Mouse (Mus musculus): ENCODE data around the gene Gng7. TPM values are rescaled to one million over a fixed set of nuclear protein-coding genes. Genes with fewer than 3 reads are reported as not detected.

The Gng7 gene
- polyA plus RNA-seq, 1 experiment from 2014 or later, result 21.4 TPM

DNA sequence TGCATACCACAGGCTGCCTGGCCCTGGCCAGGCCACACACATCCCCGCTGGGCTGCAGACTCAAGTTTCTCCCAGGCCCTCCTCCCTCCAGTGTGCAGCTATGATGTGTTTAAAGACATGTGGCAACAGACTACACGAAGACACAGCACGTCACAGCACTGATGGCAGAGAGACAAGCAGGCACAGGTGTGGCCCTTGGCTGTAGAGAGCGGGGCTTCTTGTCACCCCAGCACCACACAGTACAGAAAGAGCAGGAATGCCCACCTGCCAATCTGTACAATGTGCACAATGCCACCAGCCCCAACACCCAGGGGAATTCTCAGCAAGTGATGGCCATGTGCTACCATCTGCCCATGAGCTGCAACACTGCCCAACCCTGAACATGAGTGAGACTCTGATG, 103.4 kb downstream of the Gng7 start:
- WGBS, result 83% methylated on average over 4 of the region's 4 CpGs
- Histone ChIP-seq H3K9ac (no peak overlapping the region), H3K9me3 (no peaks in the 10 kb centered on the region), H3K4me2 (no peak overlapping the region), H3K27ac (replicated peaks) (no peak overlapping the region), H3K4me1 (replicated peaks) (peaks cover 12% of the 10 kb centered on the region), H3K4me3 (no peak overlapping the region), H3K36me3 (peaks cover 37% of the 10 kb centered on the region), H3K27me3 (no peaks in the 10 kb centered on the region)
- no peak for ATAC-seq (ENCODE audit: low FRiP score, low read depth)

DNA sequence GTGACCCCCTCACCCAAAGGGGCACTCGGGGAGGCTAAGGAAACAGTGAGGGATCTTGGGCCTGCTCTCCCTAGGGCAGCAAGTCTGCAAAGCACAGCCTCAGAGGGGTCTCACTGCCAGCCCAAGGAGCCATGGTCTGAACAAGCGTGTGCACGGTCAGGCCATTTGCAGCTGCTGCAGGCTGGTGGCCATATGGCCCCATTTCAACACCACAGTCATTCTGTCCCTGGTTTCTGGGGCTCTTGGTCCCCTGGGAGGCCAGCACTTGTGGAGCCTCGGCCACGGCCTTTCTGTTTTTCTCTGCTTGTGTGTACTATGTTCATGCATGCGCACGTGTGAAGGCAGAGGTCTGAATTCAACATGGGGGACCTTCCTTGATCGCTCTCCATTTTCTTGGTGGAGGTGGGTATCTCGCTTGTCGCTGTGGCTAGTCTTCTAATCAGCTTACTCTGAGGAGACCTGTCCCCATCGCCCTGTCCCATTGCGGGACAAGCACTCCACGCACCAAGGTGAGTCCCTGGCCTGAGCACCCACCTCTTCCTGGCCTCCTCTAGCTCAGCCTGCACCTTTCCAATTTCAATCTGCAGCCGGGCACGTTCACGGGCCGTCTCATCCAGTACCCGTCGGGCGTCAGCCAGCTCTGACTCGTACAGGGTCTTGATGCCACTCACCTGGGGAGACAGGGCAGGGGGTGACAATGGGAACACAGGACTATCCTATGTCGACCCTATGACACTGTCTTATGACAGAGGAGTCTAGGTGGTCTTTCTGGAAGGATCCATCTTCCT, 105.2 kb downstream of the Gng7 start:
- Histone ChIP-seq H3K4me2 (no peak overlapping the region), H3K9ac (no peak overlapping the region), H3K27ac (replicated peaks) (no peak overlapping the region), H3K4me3 (no peak overlapping the region), H3K36me3 (peaks cover 54% of the 10 kb centered on the region), H3K4me1 (replicated peaks) (peaks cover 4% of the 10 kb centered on the region; the same call in 1 of the 2 replicates), H3K27me3 (no peaks in the 10 kb centered on the region), H3K9me3 (no peaks in the 10 kb centered on the region)
- WGBS, result 92% methylated on average over 22 of the region's 22 CpGs
- ATAC-seq (ENCODE audit: low FRiP score, low read depth), result no peak

DNA sequence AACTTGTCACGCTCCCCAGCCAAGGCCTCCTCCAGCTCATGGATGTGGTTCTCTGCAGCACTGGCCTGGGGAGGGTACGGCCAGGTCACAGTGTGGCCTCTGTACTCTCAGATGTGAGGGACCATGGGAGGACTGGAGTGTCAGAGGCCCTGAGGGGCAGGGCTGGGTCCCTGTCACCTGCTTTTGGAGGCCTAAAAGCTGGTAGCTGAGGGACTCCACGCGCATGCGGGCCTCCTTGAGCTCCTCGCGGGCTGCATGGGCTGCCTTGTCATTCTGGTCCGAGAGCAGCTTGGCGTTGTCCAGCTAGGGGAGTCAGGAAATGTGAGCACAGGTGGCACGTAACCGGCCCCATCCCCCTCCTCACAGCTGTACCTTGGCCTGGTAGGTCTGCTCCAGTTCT, 110.0 kb downstream of the Gng7 start:
- Histone ChIP-seq H3K27me3 (no peaks in the 10 kb centered on the region), H3K36me3 (peaks cover 63% of the 10 kb centered on the region), H3K27ac (replicated peaks) (no peak overlapping the region), H3K4me2 (no peak overlapping the region), H3K4me1 (replicated peaks) (peaks cover 3% of the 10 kb centered on the region), H3K4me3 (no peak overlapping the region), H3K9me3 (no peaks in the 10 kb centered on the region), H3K9ac (no peak overlapping the region)
- no peak for ATAC-seq (ENCODE audit: low FRiP score, low read depth)
- WGBS, result 94% methylated on average over 11 of the region's 11 CpGs

DNA sequence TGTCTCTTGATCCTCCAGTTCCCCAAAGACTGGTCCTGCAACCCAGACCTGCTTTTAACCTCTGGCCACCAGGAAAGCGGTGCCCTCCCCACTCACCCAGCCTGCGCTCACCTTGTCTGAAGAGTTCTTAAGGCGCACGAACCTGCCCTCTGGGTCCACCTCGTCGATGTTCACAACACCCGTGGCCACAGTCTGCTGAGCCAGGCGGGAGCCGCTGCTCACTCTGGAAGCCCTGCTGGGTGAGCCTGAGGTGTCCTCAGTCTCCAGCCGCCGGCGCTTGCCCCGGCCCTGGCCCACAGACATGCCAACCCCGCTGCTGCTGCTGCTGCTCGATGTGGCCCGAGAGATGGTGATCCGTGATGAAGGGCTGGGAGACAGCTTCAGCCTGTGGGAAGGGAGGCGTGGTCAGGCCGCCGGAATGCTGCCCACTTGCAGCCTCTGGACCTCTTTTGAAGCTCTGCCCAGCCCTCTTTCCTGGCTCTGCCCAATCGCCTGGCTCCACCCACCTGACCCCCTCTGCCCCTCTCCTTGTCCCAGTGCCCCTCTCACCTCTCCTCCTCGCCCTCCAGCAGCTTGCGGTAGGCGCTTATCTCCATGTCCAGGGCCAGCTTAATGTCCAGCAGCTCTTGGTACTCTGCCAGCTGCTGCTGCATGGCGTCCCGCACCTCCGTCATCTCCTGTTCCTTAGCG, 110.6 kb downstream of the Gng7 start:
- no peak overlapping the region for H3K9ac ChIP-seq
- no peak for ATAC-seq (ENCODE audit: low FRiP score, low read depth)
- 87% methylated on average over 28 of the region's 28 CpGs for WGBS
- no peaks in the 10 kb centered on the region for H3K9me3 ChIP-seq
- H3K27me3 ChIP-seq, result no peaks in the 10 kb centered on the region
- H3K4me1 ChIP-seq (replicated peaks), result peaks cover 8% of the 10 kb centered on the region
- H3K4me2 ChIP-seq, result no peak overlapping the region
- no peak overlapping the region for H3K4me3 ChIP-seq
- H3K36me3 ChIP-seq, result peaks cover 58% of the 10 kb centered on the region
- H3K27ac ChIP-seq (replicated peaks), result no peak overlapping the region

DNA sequence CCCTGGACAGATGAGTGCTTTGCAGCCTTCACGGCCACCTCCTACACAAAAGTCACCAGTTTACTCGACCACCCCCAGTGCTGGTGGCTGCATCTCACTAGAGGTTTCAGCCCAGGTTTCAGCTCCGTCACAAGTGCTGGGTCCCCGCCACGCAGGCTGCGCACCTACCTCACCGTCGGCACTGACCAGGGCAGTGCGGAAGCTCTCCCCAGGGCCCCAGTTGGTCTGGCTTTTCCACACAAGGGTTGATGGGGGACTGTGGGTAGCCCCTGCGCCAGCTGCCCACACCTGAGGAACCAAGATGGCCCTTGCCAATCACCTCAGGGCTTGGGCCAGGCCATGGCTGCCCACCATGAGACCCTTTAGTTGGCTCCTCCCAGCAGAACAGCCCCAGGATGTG, 111.5 kb downstream of the Gng7 start:
- no peaks in the 10 kb centered on the region for H3K27me3 ChIP-seq
- 95% methylated on average over 10 of the region's 10 CpGs for WGBS
- H3K4me2 ChIP-seq, result no peak overlapping the region
- no peak overlapping the region for H3K27ac ChIP-seq (replicated peaks)
- H3K4me3 ChIP-seq, result no peak overlapping the region
- H3K36me3 ChIP-seq, result peaks cover 52% of the 10 kb centered on the region
- H3K4me1 ChIP-seq (replicated peaks), result peaks cover 14% of the 10 kb centered on the region
- ATAC-seq (ENCODE audit: low FRiP score, low read depth), result no peak
- no peak overlapping the region for H3K9ac ChIP-seq
- H3K9me3 ChIP-seq, result no peaks in the 10 kb centered on the region

DNA sequence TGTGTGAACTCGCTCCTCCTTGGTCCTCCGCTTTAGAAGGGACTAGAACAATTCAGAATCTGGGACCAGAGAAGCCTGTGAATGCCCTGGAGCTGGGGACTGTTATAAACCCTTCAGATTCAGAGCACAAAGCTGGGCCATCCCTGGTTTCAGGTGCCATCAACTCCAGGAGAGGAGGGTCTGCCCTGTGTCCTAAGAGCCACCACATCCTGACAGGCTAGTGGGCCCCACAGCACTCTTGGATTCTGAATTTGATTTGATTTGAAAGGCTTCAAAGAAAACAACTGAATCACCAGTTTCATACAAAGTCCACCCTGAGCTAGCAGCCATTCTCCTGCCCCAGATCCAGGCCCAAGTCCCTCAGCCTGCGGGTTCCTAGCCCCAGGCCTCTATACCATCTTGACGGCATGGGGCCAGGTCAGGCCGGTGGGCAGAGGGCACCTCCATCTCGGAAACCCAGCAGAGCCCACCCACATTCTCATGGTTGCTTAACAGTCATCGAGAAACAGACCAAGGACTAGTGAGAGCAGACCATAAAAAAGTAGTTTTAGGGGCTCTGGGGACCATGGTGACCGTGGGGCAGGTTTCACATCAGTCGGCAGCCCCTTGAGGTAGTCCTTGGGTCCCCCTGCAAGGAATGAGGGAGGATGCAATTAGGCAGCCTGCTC, 112.3 kb downstream of the Gng7 start:
- H3K9ac ChIP-seq, result no peak overlapping the region
- peaks cover 47% of the 10 kb centered on the region for H3K36me3 ChIP-seq
- WGBS, result 95% methylated on average over 9 of the region's 9 CpGs

DNA sequence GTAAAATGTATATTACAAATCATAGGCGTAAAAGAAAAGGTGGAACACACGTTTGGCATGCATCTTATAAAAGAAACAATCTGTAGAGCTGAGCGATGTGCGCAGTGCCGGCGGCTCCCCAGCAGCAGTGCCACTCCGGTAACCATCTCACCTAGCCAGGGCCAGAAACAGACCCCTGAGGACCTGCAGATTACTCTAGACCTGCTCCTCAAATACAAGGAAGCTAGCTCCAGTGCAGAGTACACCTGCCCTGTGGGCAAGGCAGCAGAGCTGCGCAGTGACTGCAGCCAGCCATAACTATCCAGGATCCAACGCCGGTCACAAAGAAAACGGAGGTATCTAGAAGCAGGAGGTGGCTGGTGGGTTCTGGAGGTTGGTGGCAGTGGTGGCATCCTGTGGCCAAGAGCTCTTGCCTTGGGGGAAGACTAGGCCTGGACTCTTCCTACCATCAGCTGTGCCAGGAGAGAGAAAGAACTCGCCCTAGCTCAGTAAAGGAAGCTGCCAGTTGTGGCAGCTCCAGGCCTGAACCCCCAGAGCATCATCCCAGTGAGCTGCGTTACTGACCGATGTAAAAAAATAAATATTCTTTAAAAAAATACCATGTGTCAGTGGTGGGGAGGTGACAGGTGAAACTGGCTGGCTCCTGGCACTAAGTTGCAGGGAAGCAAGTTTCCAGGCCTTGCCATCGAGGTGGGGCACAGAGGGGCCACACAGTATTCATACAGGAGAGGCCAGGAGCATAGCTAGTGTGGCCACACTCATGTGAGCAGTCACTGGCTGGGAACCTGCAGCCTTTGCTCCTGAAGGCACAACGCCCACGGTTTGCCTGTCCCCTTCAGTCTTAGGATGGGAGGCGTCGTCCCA, 113.1 kb downstream of the Gng7 start:
- H3K4me3 ChIP-seq, result peak overlapping the region; percentile 83
- peaks cover 44% of the 10 kb centered on the region for H3K36me3 ChIP-seq
- no peaks in the 10 kb centered on the region for H3K9me3 ChIP-seq
- H3K4me2 ChIP-seq, result peak overlapping the region; percentile 89
- H3K9ac ChIP-seq, result no peak overlapping the region
- no peak for ATAC-seq (ENCODE audit: low FRiP score, low read depth)
- H3K4me1 ChIP-seq (replicated peaks), result peaks cover 19% of the 10 kb centered on the region
- no peaks in the 10 kb centered on the region for H3K27me3 ChIP-seq
- 89% methylated on average over 19 of the region's 19 CpGs for WGBS
- peak overlapping the region; percentile 71 for H3K27ac ChIP-seq (replicated peaks)

More for the DNA sequence above, 112.3 kb downstream of the Gng7 start:
- Histone ChIP-seq H3K27me3 (no peaks in the 10 kb centered on the region), H3K4me1 (replicated peaks) (peaks cover 19% of the 10 kb centered on the region), H3K4me3 (no peak overlapping the region), H3K9me3 (no peaks in the 10 kb centered on the region), H3K27ac (replicated peaks) (no peak overlapping the region), H3K4me2 (no peak overlapping the region)
- ATAC-seq (ENCODE audit: low FRiP score, low read depth), result no peak

DNA sequence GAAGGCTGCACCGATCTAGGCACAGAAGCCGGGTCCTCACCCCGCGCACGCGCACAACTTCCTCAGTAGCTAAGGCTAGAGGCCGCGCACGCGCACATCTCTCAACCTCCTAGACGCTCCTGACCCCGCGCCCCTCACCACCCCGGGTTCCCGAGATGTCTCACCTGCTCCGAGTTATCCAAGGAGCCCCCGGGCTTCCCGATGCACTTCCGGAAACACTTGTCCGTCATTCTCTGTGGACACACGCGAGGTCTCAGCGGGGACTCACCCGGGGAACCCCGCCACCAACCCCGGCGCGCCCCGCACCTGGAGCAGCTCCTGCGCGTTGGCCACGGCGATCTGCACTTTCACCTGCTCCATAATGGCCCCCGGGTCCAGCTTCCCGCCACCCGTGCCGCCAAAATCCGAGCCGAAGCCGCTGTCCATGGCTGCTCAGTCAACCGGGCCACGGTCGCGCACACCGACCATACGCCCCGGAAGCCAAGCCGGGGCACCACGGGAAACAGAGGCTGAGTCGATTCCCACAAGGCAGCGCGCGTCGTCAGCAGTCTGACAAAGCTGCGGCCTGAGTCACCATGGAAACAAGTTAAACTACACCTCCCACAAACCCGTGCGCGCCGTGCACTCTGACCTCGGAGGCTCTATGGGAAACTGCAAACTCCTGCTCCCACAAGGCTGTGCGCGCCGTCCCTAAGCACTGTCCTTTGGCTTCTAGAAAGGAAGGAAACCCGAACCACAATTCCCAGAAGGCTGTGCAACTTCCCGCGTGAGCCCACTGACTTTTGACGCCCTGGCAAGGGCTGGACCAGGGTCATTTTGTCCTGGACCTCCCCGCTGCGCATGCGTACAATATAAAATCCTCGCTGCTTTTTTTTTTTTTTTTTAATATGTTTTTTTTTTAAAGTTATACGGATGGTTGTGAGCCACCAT, 114.2 kb downstream of the Gng7 start, which contains the start of gene Timm13:
Gene Timm13 (minus strand): TSS at position 652 of the 930 bp plus-strand sequence.
- H3K4me1 ChIP-seq (replicated peaks), result peaks cover 19% of the 10 kb centered on the region
- WGBS, result under 1% methylated on average over 72 of the region's 72 CpGs
- peak within 1 kb of the TSS; percentile 86 for H3K9ac ChIP-seq
- ATAC-seq (ENCODE audit: low FRiP score, low read depth), result peak; percentile 95
- H3K9me3 ChIP-seq, result no peaks in the 10 kb centered on the region
- H3K36me3 ChIP-seq, result peaks cover 34% of the 10 kb centered on the region
- H3K4me3 ChIP-seq, result peak within 1 kb of the TSS; percentile 83
- peak within 1 kb of the TSS; percentile 92 for H3K27ac ChIP-seq (replicated peaks)
- peak within 1 kb of the TSS; percentile 89 for H3K4me2 ChIP-seq
- no peaks in the 10 kb centered on the region for H3K27me3 ChIP-seq

DNA sequence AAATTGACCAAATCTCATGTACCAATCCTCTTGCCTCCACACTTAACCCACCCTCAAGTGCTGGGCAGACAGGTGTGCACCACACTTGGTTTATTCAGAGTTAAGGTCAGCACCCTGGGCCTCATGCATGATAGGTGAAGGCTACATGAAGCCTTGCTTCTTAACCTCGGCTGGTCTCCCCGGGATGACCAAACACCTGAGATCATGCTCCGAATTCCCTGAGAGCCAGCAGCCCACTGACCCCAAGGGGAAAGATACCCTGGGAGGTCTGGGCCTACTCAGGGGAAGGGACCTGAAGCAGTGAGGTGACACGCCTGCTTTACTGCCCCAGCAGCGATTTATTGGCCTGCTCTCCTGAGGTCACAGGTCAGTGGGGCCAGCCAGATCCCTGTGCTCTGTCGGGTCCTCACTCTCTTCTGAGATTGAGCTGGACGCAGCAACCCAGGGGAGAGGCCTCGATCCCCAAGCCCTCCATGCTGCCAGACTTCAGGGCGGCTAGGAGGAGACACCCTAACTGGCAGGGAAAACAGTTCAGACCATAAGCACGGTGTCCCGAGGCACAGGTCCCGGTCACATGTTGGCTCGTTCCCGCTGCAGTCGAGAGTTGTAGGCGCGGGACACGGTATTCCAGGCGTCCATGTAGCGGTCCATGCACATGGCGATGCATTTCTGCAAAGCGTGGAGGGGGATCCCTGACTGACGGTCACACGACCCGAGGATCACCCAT, 115.0 kb downstream of the Gng7 start:
- Histone ChIP-seq H3K36me3 (peaks cover 27% of the 10 kb centered on the region), H3K27ac (replicated peaks) (peak overlapping the region; percentile 92), H3K4me2 (peak overlapping the region; percentile 89), H3K4me3 (peak overlapping the region; percentile 83), H3K9me3 (no peaks in the 10 kb centered on the region), H3K4me1 (replicated peaks) (peaks cover 19% of the 10 kb centered on the region), H3K9ac (peak overlapping the region; percentile 86), H3K27me3 (no peaks in the 10 kb centered on the region)
- 16% methylated on average over 25 of the region's 25 CpGs for WGBS
- peak; percentile 24 for ATAC-seq (ENCODE audit: low FRiP score, low read depth)

DNA sequence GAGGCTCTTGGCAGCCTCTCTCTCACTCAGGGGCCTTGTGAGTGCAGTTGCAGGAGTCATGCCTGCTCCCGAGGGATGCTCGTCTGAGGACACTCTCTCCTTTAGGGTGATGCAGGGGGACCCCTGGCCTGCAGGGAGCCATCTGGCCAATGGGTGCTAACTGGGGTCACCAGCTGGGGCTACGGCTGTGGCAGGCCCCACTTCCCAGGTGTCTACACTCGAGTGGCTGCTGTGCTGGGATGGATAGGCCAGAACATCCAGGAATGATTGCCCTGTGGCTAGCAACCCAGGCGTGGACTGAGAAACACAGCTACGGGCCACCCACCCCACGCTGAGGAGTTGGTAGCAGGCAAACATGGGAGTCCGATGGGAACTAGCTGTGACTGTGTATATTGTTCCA, 115.7 kb downstream of the Gng7 start:
- Histone ChIP-seq H3K27me3 (no peaks in the 10 kb centered on the region), H3K4me3 (peak overlapping the region; percentile 83), H3K9me3 (no peaks in the 10 kb centered on the region), H3K36me3 (peaks cover 20% of the 10 kb centered on the region), H3K4me2 (peak overlapping the region; percentile 89), H3K4me1 (replicated peaks) (peaks cover 19% of the 10 kb centered on the region), H3K27ac (replicated peaks) (no peak overlapping the region), H3K9ac (no peak overlapping the region; the same call in 1 of the 2 replicates)
- no peak for ATAC-seq (ENCODE audit: low FRiP score, low read depth)
- 91% methylated on average over 8 of the region's 8 CpGs for WGBS
